Mouse (Mus musculus): ENCODE measurements around the gene Nfe2l2. TPM values are rescaled to one million over a fixed set of nuclear protein-coding genes. Genes with fewer than 3 reads are reported as not detected.

Nfe2l2 gene
- polyA plus RNA-seq (2015; fragmentation: Nextera tagmentation; extraction: Ambion mirVana), result 92.9 and 99.0 TPM in 2 replicates

- WGBS, result under 1% methylated on average over 57 of the region's 58 CpGs
- Histone ChIP-seq H3K4me3 (peak within 1 kb of the TSS; percentile 92), H3K4me2 (peak within 1 kb of the TSS; percentile 91), H3K27me3 (no peaks in the 10 kb centered on the region), H3K27ac (peak within 1 kb of the TSS; percentile 98), H3K4me1 (peaks cover 40% of the 10 kb centered on the region), H3K9ac (peak within 1 kb of the TSS; percentile 95), H3K9me3 (no peaks in the 10 kb centered on the region), H3K36me3 (no peaks in the 10 kb centered on the region)
- ATAC-seq (ENCODE audit: borderline replicate concordance, extremely low read depth, low FRiP score, low TSS enrichment), result peak; percentile 94
Observed at GRCm38 (mm10) chr2:75704234-75705161, at the start of gene Nfe2l2. Nfe2l2 (minus strand) TSS chr2:75704641.

GRCm38 (mm10) chr2:75752306-75753175 lies 48.1 kb upstream of the Nfe2l2 start:
- H3K36me3 ChIP-seq, result no peaks in the 10 kb centered on the region
- ATAC-seq (ENCODE audit: borderline replicate concordance, extremely low read depth, low FRiP score, low TSS enrichment), result no peak
- no peak overlapping the region for H3K9ac ChIP-seq
- H3K4me3 ChIP-seq, result no peak overlapping the region
- H3K9me3 ChIP-seq, result no peaks in the 10 kb centered on the region
- peaks cover 26% of the 10 kb centered on the region for H3K4me1 ChIP-seq
- no peak overlapping the region for H3K27ac ChIP-seq
- H3K4me2 ChIP-seq, result no peak overlapping the region
- no peaks in the 10 kb centered on the region for H3K27me3 ChIP-seq
- WGBS, result 82% methylated on average over 22 of the region's 22 CpGs

DNA sequence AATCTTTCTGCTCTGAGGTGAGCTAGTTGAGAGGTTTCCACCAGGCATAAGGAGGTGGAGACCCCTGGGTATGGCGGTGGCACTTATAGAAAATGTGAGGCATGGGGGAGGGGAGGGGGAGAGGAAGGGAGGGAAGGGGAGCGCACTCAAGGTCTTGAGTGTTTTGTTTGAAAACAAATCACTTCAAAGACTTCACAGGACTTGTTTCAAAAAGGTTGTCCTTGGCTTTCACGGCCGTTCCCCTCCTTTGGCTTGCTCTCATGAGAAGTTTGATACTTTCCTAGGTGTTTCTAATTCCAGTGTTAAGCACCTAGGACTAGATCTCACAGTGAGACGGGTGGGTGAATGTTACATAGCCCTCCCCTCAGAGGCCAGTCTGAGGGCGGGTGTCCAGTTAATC lies 47.5 kb upstream of the Nfe2l2 start:
- Histone ChIP-seq H3K9ac (no peak overlapping the region), H3K36me3 (no peaks in the 10 kb centered on the region), H3K4me1 (peaks cover 20% of the 10 kb centered on the region), H3K27me3 (no peaks in the 10 kb centered on the region), H3K4me2 (no peak overlapping the region), H3K9me3 (no peaks in the 10 kb centered on the region), H3K27ac (no peak overlapping the region), H3K4me3 (no peak overlapping the region)
- WGBS, result 40% methylated on average over 6 of the region's 6 CpGs
- no peak for ATAC-seq (ENCODE audit: borderline replicate concordance, extremely low read depth, low FRiP score, low TSS enrichment)

DNA sequence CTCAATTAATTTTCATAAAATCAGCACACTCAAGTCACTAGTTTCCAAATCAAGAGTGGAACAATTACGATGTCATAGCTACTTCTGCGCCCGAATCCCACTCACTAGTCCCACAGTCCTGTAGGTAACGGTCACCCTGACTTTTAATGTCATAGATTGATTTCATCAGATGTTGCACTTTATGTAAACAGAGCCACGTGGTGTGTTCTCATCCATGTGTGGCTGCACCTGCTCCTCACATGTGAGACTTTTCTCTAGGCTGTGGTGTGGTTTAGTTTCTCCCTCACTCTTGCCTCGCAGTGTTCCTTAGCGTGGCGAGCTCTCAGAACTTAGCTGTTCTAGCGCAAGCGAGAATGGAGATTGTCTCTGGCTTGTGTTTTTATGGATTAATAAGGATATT lies 46.4 kb upstream of the Nfe2l2 start:
- H3K4me2 ChIP-seq, result no peak overlapping the region
- H3K36me3 ChIP-seq, result no peaks in the 10 kb centered on the region
- H3K9me3 ChIP-seq, result no peaks in the 10 kb centered on the region
- 83% methylated on average over 10 of the region's 10 CpGs for WGBS
- H3K9ac ChIP-seq, result no peak overlapping the region
- H3K27ac ChIP-seq, result no peak overlapping the region
- no peaks in the 10 kb centered on the region for H3K27me3 ChIP-seq
- no peak overlapping the region for H3K4me3 ChIP-seq
- no peak for ATAC-seq (ENCODE audit: borderline replicate concordance, extremely low read depth, low FRiP score, low TSS enrichment)
- H3K4me1 ChIP-seq, result peaks cover 17% of the 10 kb centered on the region

GRCm38 (mm10) chr2:75750043-75750718 lies 45.7 kb upstream of the Nfe2l2 start:
- 23% methylated on average over 2 of the region's 2 CpGs for WGBS
- Histone ChIP-seq H3K9me3 (no peaks in the 10 kb centered on the region), H3K27ac (no peak overlapping the region), H3K4me2 (no peak overlapping the region), H3K27me3 (no peaks in the 10 kb centered on the region), H3K36me3 (no peaks in the 10 kb centered on the region), H3K4me1 (peaks cover 17% of the 10 kb centered on the region), H3K4me3 (no peak overlapping the region), H3K9ac (no peak overlapping the region)
- peak; percentile 64 for ATAC-seq (ENCODE audit: borderline replicate concordance, extremely low read depth, low FRiP score, low TSS enrichment)

GRCm38 (mm10) chr2:75748841-75749240 lies 44.4 kb upstream of the Nfe2l2 start:
- Histone ChIP-seq H3K4me3 (no peak overlapping the region), H3K27me3 (no peaks in the 10 kb centered on the region), H3K4me1 (peaks cover 17% of the 10 kb centered on the region), H3K27ac (no peak overlapping the region), H3K9ac (no peak overlapping the region), H3K36me3 (no peaks in the 10 kb centered on the region), H3K4me2 (no peak overlapping the region), H3K9me3 (no peaks in the 10 kb centered on the region)
- 89% methylated on average over 6 of the region's 6 CpGs for WGBS
- no peak for ATAC-seq (ENCODE audit: borderline replicate concordance, extremely low read depth, low FRiP score, low TSS enrichment)

DNA sequence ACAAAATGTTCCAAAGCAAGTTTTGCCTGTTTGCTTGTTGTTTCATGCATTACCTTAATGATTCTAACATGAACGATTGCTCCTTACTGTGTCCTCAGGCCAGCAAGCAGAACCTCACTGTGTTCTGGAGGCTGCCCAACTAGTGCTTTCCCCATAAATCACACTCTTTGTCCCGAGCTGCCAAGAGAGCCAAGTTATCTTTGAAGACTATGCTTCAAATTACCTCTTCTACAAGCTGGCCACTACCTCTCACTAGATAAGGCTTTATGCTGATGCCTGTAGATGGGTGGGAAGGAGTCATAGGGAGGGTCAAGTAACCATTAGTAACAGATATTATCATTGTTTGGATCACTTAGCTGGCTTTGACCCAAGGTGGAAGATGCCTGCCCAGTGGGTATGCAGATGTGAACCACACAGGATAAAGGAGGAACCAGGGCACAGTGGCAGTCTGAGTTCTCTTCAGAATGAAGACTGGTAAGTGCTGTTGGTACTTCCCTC lies 32.6 kb upstream of the Nfe2l2 start:
- H3K4me3 ChIP-seq, result no peak overlapping the region
- H3K4me2 ChIP-seq, result no peak overlapping the region
- 28% methylated on average over 2 of the region's 2 CpGs for WGBS
- H3K36me3 ChIP-seq, result no peaks in the 10 kb centered on the region
- no peak overlapping the region for H3K27ac ChIP-seq
- H3K27me3 ChIP-seq, result no peaks in the 10 kb centered on the region
- no peaks in the 10 kb centered on the region for H3K9me3 ChIP-seq
- no peak overlapping the region for H3K9ac ChIP-seq
- no peaks in the 10 kb centered on the region for H3K4me1 ChIP-seq
- no peak for ATAC-seq (ENCODE audit: borderline replicate concordance, extremely low read depth, low FRiP score, low TSS enrichment)

GRCm38 (mm10) chr2:75734196-75734865 lies 29.9 kb upstream of the Nfe2l2 start:
- no peak overlapping the region for H3K4me3 ChIP-seq
- no peaks in the 10 kb centered on the region for H3K4me1 ChIP-seq
- ATAC-seq (ENCODE audit: borderline replicate concordance, extremely low read depth, low FRiP score, low TSS enrichment), result no peak
- H3K4me2 ChIP-seq, result no peak overlapping the region
- no peak overlapping the region for H3K9ac ChIP-seq
- H3K9me3 ChIP-seq, result no peaks in the 10 kb centered on the region
- no peaks in the 10 kb centered on the region for H3K36me3 ChIP-seq
- H3K27ac ChIP-seq, result no peak overlapping the region
- 68% methylated on average over 5 of the region's 5 CpGs for WGBS
- H3K27me3 ChIP-seq, result no peaks in the 10 kb centered on the region

DNA sequence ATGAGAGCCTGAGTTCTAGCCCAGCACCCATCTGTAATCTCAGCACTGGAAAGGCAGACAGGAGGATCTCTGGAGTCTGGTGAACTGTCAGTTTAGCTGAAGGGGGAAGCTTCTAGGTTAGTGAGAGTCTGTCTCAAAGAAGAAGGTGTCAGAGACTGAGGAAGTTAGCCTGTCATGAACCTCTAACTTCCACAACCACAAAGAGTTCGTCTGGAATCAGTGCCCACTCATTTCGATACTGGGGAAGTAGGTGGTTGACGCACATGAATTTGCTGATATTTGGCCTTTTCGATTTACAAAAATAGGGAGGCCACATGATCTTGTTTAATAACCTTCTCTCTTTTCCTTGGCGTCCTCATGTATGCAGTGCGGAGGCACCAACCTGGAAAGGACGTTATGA lies 28.7 kb upstream of the Nfe2l2 start:
- Histone ChIP-seq H3K27ac (no peak overlapping the region), H3K4me3 (no peak overlapping the region), H3K9ac (no peak overlapping the region), H3K4me1 (no peaks in the 10 kb centered on the region), H3K4me2 (no peak overlapping the region), H3K9me3 (no peaks in the 10 kb centered on the region), H3K36me3 (no peaks in the 10 kb centered on the region), H3K27me3 (no peaks in the 10 kb centered on the region)
- WGBS, result 85% methylated on average over 7 of the region's 7 CpGs
- ATAC-seq (ENCODE audit: borderline replicate concordance, extremely low read depth, low FRiP score, low TSS enrichment), result no peak

DNA sequence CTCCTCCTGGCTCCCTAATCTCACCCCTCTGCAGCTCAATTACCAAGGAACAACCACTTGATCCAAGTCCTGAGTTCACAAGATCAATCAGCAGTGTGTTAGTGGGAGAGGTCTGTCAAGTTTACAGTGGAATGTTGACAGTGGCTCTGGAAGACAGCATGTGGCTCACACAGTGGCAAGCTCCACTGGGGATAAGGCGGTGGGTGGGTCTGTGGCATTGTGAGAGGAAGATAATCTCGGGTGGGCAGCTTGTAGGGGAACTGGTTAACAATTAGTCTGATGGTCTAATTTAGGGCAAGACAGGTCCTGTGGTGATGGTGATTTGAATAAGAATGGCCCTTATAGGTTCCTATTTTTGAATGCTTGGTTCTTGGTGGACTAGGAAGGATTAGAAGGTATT lies 27.5 kb upstream of the Nfe2l2 start:
- Histone ChIP-seq H3K27ac (no peak overlapping the region), H3K4me3 (no peak overlapping the region), H3K4me2 (no peak overlapping the region), H3K27me3 (no peaks in the 10 kb centered on the region), H3K9ac (no peak overlapping the region), H3K9me3 (no peaks in the 10 kb centered on the region), H3K4me1 (no peaks in the 10 kb centered on the region), H3K36me3 (no peaks in the 10 kb centered on the region)
- ATAC-seq (ENCODE audit: borderline replicate concordance, extremely low read depth, low FRiP score, low TSS enrichment), result no peak
- WGBS, result 54% methylated on average over 2 of the region's 2 CpGs

DNA sequence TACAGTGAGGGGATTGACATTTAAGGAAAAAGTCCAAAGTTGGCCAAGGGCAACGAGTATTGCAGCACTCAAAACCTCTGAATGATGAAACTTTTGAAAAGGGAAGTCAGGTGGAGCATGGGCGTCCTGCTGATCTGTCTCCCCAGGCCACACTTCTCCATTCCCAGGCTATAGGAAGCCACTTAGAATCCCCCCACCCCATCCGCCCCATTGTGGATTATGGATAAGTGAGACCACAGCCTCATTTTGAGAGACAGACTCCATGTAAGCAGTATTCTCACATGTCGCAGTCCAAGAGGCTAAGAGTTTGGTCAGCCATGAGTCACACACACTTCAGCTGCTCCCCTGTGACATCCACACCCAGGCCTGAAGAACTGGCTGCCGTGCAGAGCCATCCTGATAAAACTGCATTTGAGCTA lies 26.8 kb upstream of the Nfe2l2 start:
- Histone ChIP-seq H3K27me3 (no peaks in the 10 kb centered on the region), H3K9me3 (no peaks in the 10 kb centered on the region), H3K4me3 (no peak overlapping the region), H3K4me2 (no peak overlapping the region), H3K36me3 (no peaks in the 10 kb centered on the region), H3K4me1 (no peaks in the 10 kb centered on the region), H3K9ac (no peak overlapping the region), H3K27ac (0 out of 2 replicates have a peak overlapping the region, but pooled peaks have one; percentile 1)
- WGBS, result 64% methylated on average over 5 of the region's 5 CpGs
- no peak for ATAC-seq (ENCODE audit: borderline replicate concordance, extremely low read depth, low FRiP score, low TSS enrichment)

Data from lung, embryonic 15.5 days (tissue).